Mouse (Mus musculus) T-helper 17 cell (primary cell): ENCODE data around the gene Suz12.
"Not testable (repeated sequence)": the region's sequence is repeated elsewhere in the genome, so short reads cannot be mapped to it uniquely, and the experiment has no call there.

Source experiments
- in situ Hi-C, 2 experiments: fragments of 300-600 bp; cut with MboI, MseI; formaldehyde crosslinking; loops; 1 replicate in 1 of 2; 2 replicates in 1 of 2; pipeline ENCODE4 v1.15.1; 2025; ENCODE audit warnings: high pct_unique_total_duplicates in 2 of 2

Suz12 gene

GRCm38 (mm10) chr11:79992035-79992591 lies 793 bp upstream of the Suz12 start:
- in situ Hi-C loops = no loop called here

DNA sequence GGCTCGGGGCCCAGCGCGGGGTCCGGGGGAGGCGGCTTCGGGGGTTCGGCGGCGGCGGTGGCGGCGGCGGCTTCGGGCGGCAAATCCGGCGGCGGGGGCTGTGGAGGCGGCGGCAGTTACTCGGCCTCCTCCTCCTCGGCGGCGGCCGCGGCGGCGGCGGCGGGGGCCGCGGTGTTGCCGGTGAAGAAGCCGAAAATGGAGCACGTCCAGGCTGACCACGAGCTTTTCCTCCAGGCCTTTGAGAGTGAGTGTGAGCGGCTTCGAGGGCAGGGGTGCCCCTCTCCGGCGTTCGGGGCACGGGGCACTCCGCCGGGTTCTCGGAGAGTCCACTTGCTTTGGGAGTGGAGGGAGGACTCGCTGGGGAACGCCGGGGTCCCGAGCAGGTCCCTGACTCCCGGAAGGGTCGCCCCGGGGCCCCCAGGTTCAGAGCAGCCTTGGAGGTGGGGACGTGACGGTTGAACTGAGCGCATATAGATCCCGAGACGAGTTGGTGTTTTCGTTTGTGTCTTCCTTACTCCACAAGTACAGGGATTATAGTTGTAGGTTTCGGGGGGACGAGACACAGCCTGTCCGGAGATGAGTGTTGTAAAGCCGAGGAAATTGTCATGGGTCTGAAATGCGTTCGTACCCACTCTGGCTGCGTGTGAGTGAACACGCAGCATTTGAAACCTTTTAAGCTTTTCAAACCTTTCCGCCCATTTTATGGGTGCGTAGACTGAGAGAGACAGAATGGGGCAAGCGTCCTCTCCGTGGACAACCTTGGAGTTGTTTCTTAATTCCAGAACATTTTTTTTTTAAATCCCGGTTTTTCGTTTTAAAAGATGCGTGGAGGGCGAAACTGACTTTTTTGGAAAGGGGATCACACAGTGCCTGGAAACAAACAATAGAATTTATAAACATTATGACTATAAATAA lies 707 bp downstream of the Suz12 start:
- in situ Hi-C loops = no loop called here

- in situ Hi-C loops = no loop called here
Observed at GRCm38 (mm10) chr11:79994271-79994988, 1.5 kb downstream of the Suz12 start.

GRCm38 (mm10) chr11:80016533-80016932 lies 23.6 kb downstream of the Suz12 start:
- in situ Hi-C loops = loop anchor here (5.0 to 25.0 kb wide), 2 partner anchors 376 to 1729 kb away; partner anchors contain the start of gene BC030499 (in 1 of the 2)

GRCm38 (mm10) chr11:80019792-80020191 lies 26.9 kb downstream of the Suz12 start:
- in situ Hi-C loops = loop anchor here (5.0 to 25.0 kb wide), 4 partner anchors 373 to 1745 kb away; partner anchors contain the start of gene BC030499 (in 1 of the 2)

- in situ Hi-C loops = loop anchor here (10.0 to 25.0 kb wide), 3 partner anchors 373 to 1747 kb away; partner anchors contain the start of gene BC030499 (in 1 of the 2)
Observed at GRCm38 (mm10) chr11:80021306-80021705, 28.4 kb downstream of the Suz12 start.

- in situ Hi-C loops = no loop called here
Observed at GRCm38 (mm10) chr11:80037495-80037894, 44.6 kb downstream of the Suz12 start.

DNA sequence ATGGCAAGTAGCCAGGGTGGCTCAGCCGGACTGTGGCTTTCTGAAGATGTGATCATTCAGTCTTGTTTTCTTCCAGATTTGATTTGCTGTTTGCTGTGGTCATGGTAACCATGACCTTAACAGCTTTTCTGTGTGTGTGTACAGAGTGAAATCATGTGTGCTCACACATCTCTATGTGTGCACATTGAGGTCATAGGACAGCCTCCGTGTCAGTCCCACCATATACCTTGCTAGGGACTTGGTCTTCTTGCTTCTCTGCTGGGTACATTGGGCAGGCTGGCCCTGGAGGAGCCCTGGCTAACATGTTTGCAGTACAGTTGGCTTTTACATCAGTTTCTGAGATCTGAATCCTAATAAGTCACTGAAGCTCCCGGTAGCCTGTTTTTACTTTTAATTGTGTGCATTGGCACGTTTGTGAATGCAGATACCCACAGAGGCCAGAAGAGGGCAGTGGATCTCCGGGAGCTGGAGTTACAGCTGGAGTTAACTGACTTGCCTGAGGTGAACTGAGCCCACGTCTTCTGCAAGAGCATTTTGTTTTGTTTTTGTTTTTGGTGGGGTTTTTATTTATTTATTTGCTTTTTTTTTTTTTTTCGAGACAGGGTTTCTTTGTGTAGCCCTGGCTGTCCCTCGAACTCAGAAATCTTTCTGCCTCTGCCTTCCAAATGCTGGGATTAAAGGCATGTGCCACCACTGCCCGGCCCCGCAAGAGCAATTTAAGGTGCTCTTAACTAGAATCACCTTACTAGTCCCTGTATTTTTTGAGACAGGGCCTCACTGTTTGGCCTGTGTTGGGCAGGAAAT lies 49.9 kb downstream of the Suz12 start:
- in situ Hi-C loops = loop anchor here in 1 of 2 experiments (5.0 kb wide), 1 partner anchor 89 kb away; no protein-coding TSS in a partner anchor

DNA sequence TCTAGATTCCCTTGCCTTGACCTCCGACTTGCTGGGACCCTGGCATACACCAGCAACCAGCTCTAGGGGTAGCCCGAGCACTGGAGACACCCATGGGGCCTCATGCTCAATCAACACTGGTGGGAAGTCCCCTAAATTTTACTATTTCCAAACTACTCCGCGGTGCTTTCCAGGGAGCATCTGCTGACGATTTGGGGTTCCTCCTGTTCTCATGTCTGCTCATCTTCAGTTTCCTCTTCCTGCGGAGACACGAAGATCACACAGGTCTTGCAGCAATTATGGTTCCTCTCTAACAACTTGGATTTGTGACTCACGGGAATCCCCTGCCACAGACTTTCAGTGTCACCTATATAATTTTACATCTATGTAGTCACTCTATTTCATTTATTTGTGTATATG lies 50.5 kb downstream of the Suz12 start:
- in situ Hi-C loops = loop anchor here in 1 of 2 experiments (5.0 kb wide), 1 partner anchor 89 kb away; no protein-coding TSS in a partner anchor

DNA sequence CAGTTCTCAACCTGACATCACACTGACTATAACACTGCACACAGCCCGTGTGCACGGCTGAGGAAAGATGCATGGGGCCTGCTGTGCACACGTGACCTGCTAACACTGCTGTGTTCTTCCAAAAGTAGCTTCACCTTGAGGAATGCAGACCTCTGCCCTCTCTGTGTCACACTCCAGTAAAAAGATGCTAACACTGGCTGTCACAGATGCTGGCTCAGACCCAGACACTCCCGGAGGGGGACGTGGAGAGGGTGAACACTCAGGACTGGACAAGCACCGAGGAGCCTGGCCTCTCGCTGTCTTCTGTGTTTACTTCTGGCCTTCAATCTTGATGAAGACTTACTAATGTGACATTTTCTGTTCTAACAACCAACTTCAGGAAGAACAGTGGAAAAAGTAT lies 54.0 kb downstream of the Suz12 start:
- in situ Hi-C loops = no loop called here

GRCm38 (mm10) chr11:80050088-80050487 lies 57.2 kb downstream of the Suz12 start:
- in situ Hi-C loops = no loop called here

GRCm38 (mm10) chr11:80052456-80052855 lies 59.5 kb downstream of the Suz12 start:
- in situ Hi-C loops = no loop called here

- in situ Hi-C loops = no loop called here
Observed at GRCm38 (mm10) chr11:80053171-80053570, 60.3 kb downstream of the Suz12 start.

DNA sequence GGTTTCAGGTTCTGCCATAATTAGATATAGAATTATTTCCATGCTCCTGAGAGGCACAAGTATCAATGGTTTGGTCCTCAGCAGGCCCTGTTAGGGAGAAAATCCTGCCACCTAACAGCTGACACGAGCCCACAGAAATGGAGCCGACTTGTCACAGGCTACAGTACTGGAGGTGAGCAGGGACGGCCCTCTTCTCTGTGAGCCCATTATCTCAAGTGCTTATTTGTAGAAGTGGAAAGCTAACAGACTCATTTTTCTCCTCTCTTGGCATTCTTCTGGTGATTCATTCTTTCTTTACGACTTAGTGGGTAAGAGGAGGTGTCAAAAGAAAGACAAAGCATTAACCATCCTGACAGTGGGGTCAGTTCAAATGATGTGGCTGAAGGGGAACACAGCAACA lies 61.8 kb downstream of the Suz12 start:
- in situ Hi-C loops = no loop called here

DNA sequence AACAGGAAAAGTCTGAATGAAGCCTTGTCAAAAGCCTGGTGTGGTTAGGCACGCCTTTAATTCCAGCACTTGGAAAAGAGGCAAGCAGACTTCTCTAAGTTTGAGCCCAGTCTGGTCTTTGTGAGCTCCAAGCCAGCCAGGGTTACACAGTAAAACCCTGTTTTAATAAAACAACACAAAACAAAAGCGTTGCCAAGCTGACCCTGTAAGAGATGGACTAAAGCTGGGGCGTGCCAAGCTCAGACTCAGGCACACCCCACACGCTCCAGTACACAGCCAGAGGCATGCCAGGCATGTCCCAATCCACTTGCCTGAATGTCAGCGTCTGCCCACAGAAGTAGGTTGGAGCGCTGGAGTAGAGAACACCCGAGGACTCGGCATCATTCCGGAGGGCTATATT lies 63.2 kb downstream of the Suz12 start:
- in situ Hi-C loops = no loop called here

DNA sequence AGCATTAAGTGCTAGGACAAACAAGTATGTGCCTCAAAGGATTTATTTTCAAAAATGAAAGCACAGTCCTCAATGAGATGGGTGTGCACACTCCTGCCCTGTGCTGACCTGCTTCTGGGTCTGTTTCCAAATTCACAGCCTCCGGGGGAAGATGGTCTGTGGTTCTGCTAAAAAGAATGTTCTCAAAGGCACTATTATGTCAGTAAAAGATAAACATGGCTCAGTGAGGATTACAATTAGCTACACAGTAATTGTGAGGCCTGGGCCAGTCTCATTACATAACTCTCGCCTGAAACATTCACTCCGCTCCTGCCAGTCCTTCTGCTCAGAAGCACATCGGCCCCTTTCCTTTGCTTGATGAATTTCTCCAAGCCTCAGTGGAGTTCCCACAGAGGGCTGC lies 69.3 kb downstream of the Suz12 start:
- in situ Hi-C loops = no loop called here

- in situ Hi-C loops = not testable (repeated sequence)
Observed at GRCm38 (mm10) chr11:80066373-80066772, 73.5 kb downstream of the Suz12 start.

- in situ Hi-C loops = no loop called here
Observed at GRCm38 (mm10) chr11:80067558-80067957, 74.7 kb downstream of the Suz12 start.

GRCm38 (mm10) chr11:80069815-80070214 lies 76.9 kb downstream of the Suz12 start:
- in situ Hi-C loops = no loop called here

- in situ Hi-C loops = no loop called here
Observed at GRCm38 (mm10) chr11:80071039-80071438, 78.1 kb downstream of the Suz12 start.

GRCm38 (mm10) chr11:80072365-80072764 lies 79.5 kb downstream of the Suz12 start:
- in situ Hi-C loops = no loop called here
